Mouse (Mus musculus) heart, postnatal 10 days (tissue): ENCODE data around the gene Cldn34c4. TPM values are rescaled to one million over a fixed set of nuclear protein-coding genes. Genes with fewer than 3 reads are reported as not detected.

Experiments
- DNase-seq, 2 experiments: peaks; one replicate each; pipeline ENCODE4 v3.0.0; 2021
- intact Hi-C: fragments of 180-260 bp; cut with DNase I; formaldehyde crosslinking; loops from one replicate; pipeline ENCODE4 v1.15.1; 2025
- total RNA-seq, 2 experiments: library from RNA; stranded (reverse); gene quantifications; 2 replicates each; pipeline ENCODE4 v1.2.3; 2021

Gene Cldn34c4
- not detected for total RNA-seq

DNA sequence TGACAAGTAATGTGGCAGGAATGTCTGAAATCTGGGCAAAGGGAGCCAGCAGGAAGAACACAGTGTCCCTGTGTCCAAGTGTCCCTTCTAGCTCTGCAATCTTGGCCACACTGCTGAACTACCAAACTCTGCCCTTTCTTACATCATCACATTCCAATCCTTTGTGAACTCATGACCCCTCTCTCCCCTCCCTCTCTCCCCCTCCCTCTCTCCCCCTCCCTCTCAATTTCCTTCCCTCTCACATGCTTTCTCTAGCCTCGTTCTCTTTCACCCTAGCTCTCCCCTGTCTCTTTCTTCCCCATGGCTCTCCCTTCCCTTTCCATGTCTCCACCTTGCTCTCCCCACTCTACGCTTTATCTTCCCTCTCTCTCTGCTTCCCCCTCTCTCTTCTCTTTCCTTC is at the start of gene Cldn34c4:
TSS of gene Cldn34c4 (minus strand) at position 101 of the 400 bp plus-strand sequence.
- intact Hi-C loops = no loop called here
- DNase-seq = no peak

DNA sequence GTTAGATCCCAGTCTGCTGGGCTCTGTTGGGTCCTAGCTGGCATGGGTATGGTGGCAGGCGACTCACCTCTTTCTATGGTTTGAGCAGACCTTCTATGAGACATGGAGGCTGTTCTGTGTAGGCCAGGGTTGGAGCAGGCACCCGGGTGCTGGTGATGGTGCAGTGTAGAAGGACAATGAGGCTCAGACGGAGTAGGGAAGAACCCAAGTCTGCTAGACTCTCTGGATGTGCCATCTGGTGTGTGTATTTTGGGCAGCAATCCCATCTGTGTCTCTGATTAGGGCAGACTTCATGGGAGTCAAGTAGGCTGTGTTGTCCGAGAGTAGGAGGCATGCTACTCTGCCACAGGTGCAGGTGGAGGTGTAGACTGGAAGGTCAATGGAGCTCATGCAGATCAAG is 10.7 kb upstream of the Cldn34c4 start:
- intact Hi-C loops = no loop called here
- DNase-seq = no peak
